Mouse (Mus musculus) urinary bladder, adult 2 months (tissue): ENCODE results near the gene Panx1. TPM values are rescaled to one million over a fixed set of nuclear protein-coding genes. Genes with fewer than 3 reads are reported as not detected.
A peak's percentile ranks its signal among the peaks of the same experiment; 100 is the strongest.

ENCODE experiments used
- DNase-seq: peaks from one replicate; pipeline ENCODE4 v3.0.0; 2022; ENCODE audit warnings: low spot score
- polyA plus RNA-seq: library from polyadenylated mRNA; depleted of rRNA; stranded (reverse); fragments of >200 nt; gene quantifications from 2 replicates; pipeline ENCODE4 v1.2.3, GENCODE M21; 2012; rRNA removed

Gene Panx1
- polyA plus RNA-seq: 18.6 and 21.8 TPM in 2 replicates

GRCm38 (mm10) chr9:15045084-15045669, at the start of gene Panx1:
Panx1 (minus strand) TSS chr9:15045478.
- DNase-seq: peak; percentile 66

- DNase-seq: no peak
Observed at GRCm38 (mm10) chr9:15068686-15069295, 23.5 kb upstream of the Panx1 start.

- DNase-seq: no peak
Observed at GRCm38 (mm10) chr9:15067995-15068685, 22.9 kb upstream of the Panx1 start.

GRCm38 (mm10) chr9:15064176-15064575, 18.9 kb upstream of the Panx1 start:
- no peak for DNase-seq

GRCm38 (mm10) chr9:15060847-15061246, 15.6 kb upstream of the Panx1 start:
- DNase-seq: no peak

DNA sequence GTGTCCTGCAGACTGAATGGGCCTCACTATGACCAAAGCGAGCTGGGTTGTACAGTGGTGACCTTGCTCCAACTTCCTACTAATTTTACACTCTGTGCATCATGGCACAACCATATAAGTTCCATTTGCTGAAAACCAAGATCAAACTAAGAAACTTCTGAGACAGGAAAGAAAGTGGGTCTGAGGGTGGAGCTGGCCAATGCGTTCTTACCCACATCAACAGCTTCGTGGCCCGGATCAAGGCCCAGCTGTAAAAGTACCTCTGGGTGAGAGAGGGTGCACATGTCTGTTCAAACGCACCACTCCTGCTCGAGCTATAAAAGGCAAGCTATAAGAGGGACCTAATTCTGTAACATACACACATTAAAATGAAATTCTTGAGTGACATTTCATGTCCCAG, 14.7 kb upstream of the Panx1 start:
- no peak for DNase-seq

GRCm38 (mm10) chr9:15045740-15046139, 462 bp upstream of the Panx1 start:
- no peak for DNase-seq

- DNase-seq: no peak
Observed at GRCm38 (mm10) chr9:15044391-15045083, 741 bp downstream of the Panx1 start.

DNA sequence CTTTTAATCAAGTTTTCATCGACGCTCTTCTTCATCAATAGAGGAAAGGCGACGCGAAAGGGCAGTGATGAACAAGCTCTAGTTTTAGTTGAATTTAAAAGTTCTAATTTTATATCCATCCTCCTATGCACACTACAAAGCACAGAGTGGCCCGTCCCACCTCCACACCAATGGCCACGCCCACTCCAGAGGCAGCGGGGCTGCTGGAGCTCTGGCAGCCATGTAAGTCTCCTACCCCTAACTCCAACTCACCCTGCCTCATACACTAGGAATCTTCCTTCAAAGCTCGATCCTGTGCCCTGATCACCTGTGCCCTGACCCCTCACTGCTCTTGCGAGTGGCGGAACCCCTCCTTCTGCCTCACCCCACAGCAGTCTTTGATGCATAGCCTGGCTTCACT, 3.7 kb downstream of the Panx1 start:
- no peak for DNase-seq

DNA sequence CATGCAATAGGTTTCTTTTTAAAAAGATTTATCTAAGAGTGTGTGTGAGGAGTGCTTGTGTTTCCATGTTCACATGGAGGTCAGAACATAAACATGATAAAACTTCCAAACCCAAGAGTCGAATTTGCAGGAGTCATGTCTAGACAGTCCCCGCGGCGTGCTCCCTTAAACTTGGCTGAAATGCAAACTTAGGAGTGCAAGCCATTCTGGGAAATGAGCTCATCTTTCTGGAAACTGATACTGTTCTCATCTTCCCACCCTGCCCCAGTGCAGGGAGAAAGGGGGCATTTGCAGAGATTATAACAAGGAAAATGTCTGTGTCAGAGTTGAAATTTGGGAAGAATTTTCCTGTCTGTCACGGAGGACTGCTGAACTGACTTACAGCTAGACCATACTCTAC, 5.4 kb downstream of the Panx1 start:
- no peak for DNase-seq

DNA sequence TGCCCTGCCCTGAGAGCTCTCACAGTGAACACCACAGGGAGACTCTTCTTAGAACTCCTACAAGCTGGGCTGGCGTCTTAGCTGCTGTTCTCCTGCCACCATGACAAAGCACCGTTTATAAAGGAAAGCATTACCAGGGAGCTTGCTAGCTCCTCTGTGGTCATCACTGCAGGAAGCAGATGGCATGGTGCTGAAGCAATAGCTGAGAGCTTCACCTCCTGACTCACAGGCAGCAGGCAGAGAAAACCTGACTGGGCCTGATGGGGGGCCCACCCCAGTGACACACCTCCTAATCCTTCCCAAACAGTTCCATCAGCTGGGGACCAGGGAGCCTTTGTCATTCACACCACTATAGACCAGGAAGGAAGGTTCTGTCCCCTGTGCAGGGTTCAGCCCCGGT, 7.6 kb downstream of the Panx1 start:
- no peak for DNase-seq

GRCm38 (mm10) chr9:15037237-15037636, 8.0 kb downstream of the Panx1 start:
- no peak for DNase-seq

DNA sequence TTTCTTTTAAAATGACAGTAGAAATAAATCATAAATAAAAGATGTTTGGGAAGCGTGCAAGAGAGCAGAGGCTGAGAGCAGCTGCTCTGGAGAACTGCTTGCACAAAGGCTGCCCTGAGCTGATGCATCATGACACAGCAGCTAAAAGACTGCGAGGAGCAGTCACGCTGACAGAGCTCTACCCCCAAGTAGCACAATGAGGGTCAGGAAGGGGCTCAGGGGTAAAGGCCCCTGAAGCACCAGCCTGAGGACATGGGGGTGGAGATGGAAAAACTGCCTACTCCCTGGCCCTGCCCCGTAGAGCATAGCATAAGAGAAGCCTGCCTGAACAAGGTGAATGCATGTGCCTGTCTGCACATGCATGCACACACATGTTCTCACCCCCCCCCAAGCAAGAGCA, 8.5 kb downstream of the Panx1 start:
- DNase-seq: no peak

- no peak for DNase-seq
Observed at GRCm38 (mm10) chr9:15036405-15036804, 8.9 kb downstream of the Panx1 start.

GRCm38 (mm10) chr9:15035979-15036378, 9.3 kb downstream of the Panx1 start:
- DNase-seq: no peak

DNA sequence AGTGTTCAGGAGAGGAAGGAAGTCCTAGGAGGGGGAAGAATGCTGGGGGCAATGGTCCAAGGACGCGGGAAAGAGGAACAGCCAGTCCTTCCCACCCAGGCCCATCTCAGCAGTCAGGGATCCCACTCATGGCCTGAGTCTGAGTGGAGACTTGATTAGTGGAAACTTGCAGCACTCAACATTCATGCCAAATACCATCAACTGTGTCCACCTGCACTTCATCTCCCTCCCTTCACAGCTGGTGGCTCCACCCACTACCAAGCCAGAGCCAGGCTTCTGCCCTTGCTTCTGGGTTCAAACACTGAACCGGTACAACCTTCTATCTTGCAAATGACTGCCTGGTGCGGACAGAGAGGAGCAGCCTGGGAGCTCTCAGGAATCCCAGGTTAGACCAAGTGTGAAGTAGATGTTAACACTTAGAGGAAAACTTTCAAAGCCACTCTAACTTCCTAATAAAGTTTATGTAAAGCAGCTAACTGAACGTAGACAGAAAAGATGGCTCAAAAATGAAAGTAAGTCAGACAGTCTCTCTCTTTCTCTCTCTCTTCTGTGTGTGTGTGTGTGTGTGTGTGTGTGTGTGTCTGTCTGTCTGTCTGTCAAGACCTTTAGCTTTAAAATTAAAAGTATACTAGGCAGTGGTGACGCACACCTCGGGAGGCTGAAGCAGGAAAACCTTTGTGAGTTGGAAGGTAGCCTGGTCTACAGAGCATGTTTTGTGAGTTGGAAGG, 10.6 kb downstream of the Panx1 start:
- no peak for DNase-seq

DNA sequence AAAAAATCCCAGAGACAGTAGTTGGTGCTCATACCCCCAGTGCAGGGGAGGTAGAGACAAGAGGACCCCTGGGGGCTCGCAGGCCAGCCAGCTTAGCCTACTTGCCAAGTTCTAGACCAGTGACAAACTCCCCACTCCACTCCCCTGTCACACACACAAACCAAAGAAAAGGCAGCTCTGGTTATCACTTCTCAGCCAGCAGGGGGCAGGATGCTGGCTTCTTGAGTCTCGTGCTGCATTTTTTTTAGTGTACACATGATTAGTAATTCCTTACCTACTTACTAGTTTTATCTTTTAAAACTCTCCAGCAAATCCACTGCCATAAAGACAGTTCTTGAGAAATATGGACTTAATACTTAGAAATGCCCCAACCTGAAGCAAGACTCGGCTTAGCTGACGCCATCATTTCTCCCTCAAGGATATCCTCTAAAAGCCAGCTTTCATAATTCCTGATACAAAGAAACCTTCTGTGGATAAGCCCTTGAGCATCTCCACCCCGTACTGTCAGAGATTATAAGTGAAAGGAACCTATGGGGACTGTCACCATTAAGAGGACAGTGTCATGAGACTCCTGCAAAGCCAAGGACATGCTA, 11.6 kb downstream of the Panx1 start:
- no peak for DNase-seq

- DNase-seq: no peak
Observed at GRCm38 (mm10) chr9:15032797-15033196, 12.5 kb downstream of the Panx1 start.

- no peak for DNase-seq
Observed at GRCm38 (mm10) chr9:15030771-15031170, 14.5 kb downstream of the Panx1 start.

GRCm38 (mm10) chr9:15029025-15029727, 16.1 kb downstream of the Panx1 start:
- peak; percentile 36 for DNase-seq

GRCm38 (mm10) chr9:15027725-15028124, 17.6 kb downstream of the Panx1 start:
- no peak for DNase-seq
